In the genomic region with DNA sequence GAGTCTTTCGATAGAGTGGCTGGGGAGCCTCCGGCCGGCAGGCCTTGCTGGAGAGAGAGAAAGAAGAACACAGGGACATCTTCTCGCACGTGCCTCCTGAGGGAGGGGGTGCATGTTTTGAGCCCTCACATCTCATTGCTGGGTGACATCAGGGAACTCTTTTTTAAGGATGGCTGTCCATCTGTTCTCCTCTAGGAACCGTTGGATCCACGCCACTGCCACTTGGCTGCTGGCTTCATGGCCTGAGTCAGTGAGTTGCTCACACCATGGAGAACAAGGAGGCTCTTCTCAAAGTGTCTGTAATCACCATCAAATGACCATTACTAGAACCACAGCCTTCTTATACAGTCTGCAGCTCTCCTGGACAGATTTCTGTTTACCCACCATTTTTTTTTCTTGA, we compare ENCODE assay signal across 13 mouse cellular contexts.
DNase-seq lines count a peak whose midpoint lies in the region; TF ChIP-seq lines count a peak whose summit lies in the region.
"Had no signal": no experiment of that assay in that cellular context is flagged by ENCODE, and none has a peak within 500 bp of the region (broad histone marks: within the 10 kb centered on the region; RNA-seq: fewer than 3 reads in every experiment).

No protein-coding gene starts in this region.

- WGBS in cerebellum, adult 2 months: 8% methylated on average over 7 of the region's 7 CpGs
- 69% methylated on average over 7 of the region's 7 CpGs for WGBS in heart, adult 2 months

- no peak overlapping the region; the same call in 1 of the 2 replicates for H3K27ac ChIP-seq in cerebellum, adult 2 months (ENCODE audit: insufficient read depth, low read length)
- H3K27ac ChIP-seq in heart, adult 2 months: no peak overlapping the region
- H3K27ac ChIP-seq: embryonic facial prominence, embryonic 10.5 days had no signal

- no peaks in the 10 kb centered on the region for H3K27me3 ChIP-seq in cerebellum, adult 2 months (ENCODE audit: control insufficient read depth, insufficient read depth, low read length)
- H3K27me3 ChIP-seq in heart, adult 2 months (ENCODE audit: control insufficient read depth, insufficient read depth, low read length): no peaks in the 10 kb centered on the region
- H3K27me3 ChIP-seq: CH12.LX had no signal

- peak overlapping the region; percentile 0 for H3K4me3 ChIP-seq in cerebellum, adult 2 months (replicated peaks; ENCODE audit: insufficient read depth, low read depth, low read length)
- H3K4me3 ChIP-seq in heart, adult 2 months: no peak overlapping the region
- H3K4me3 ChIP-seq: embryonic facial prominence, embryonic 10.5 days had no signal

- H3K4me1 ChIP-seq in cerebellum, adult 2 months (ENCODE audit: control insufficient read depth, insufficient read depth, low read length): peaks cover 9% of the 10 kb centered on the region
- H3K4me1 ChIP-seq in heart, adult 2 months (ENCODE audit: control insufficient read depth, insufficient read depth, low read length): peaks cover 10% of the 10 kb centered on the region

- H3K9ac ChIP-seq in heart, adult 2 months (ENCODE audit: low read depth, low read length): no peak overlapping the region

- TF ChIP-seq EP300 in heart, adult 2 months (IDR thresholded peaks at IDR 0.05; ENCODE audit: insufficient read depth, low read depth, low read length): no peak

- H3K36me3 ChIP-seq in heart, adult 2 months (ENCODE audit: control insufficient read depth, insufficient read depth, low read length): peaks cover 22% of the 10 kb centered on the region

- H3K79me2 ChIP-seq in heart, adult 2 months (replicated peaks; ENCODE audit: control insufficient read depth, insufficient read depth, low read length): no peaks in the 10 kb centered on the region; the same call in none of the 2 replicates

- TF ChIP-seq CTCF in cerebellum, adult 2 months (IDR thresholded peaks at IDR 0.05; ENCODE audit: borderline replicate concordance, insufficient read depth, low read depth, low read length): no peak
- no peak for TF ChIP-seq CTCF in heart, adult 2 months (IDR thresholded peaks at IDR 0.05)

- intact Hi-C loops in heart, postnatal 25 days (cut with DNase I): no loop called here
- intact Hi-C loops in heart, adult 2 months (cut with DNase I): no loop called here

- TF ChIP-seq POLR2A in cerebellum, adult 2 months (IDR thresholded peaks at IDR 0.05; ENCODE audit: borderline replicate concordance, insufficient read depth, low read length): no peak
- TF ChIP-seq POLR2A in heart, adult 2 months (IDR thresholded peaks at IDR 0.05; ENCODE audit: insufficient read depth, low read depth, low read length): no peak

- DNase-seq in heart, adult 11 months: peak; percentile 92
- DNase-seq in heart, postnatal 25 days (ENCODE audit: low spot score): no peak
- DNase-seq in 3T3-L1 (ENCODE audit: low read depth, low spot score): peak; percentile 13
- DNase-seq in cerebellum, adult 2 months: peak; percentile 87 to 92
- peak; percentile 59 to 61 for DNase-seq in heart, adult 2 months
- no peak for DNase-seq in frontal cortex, postnatal 10 days (ENCODE audit: low spot score in 2 of 2)
- DNase-seq in spleen, postnatal 10 days (ENCODE audit: low spot score in 2 of 2): no peak
- DNase-seq in kidney, adult 9 months: no peak
- DNase-seq: kidney, adult 2 months; right cerebral cortex, postnatal 14 days; thymus, postnatal 14 days had no signal

Comparison
In these comparisons a context has a peak if more than half of its experiments do, and no peak if none do; other contexts are left out.
1. DNase-seq: peak in heart, adult 11 months (single experiment), 3T3-L1 (single experiment), cerebellum, adult 2 months (2 of 2) and heart, adult 2 months (2 of 2); none in heart, postnatal 25 days (single experiment), frontal cortex, postnatal 10 days (0 of 2), spleen, postnatal 10 days (0 of 2) and kidney, adult 9 months (single experiment).